Mouse (Mus musculus): ENCODE measurements at regions not wholly inside any gene's neighbourhood (a gene's known extent, or its start where the extent isn't known, plus 50 kb on each side); places are given as distances from the start of the nearest gene placed in this dataset.

DNA sequence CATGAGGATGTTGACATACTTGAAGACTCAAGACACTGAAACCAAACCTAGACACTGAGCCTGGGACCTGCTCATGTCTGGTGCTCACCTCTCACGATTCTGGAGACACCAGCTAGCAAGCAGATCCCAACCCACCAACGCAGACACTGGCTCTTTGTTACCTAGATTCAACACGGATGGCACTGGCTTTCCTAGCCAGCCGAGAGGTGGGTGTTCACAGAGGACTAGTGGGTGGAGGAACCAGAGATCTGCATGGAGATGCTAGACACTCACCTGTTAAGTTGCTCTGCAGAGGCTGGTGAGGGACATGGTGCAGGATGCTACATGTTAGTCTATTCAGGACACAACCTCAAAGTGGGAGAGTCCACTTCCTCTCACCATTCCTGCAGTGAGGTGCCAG lies 55.8 kb upstream of the Slc34a2 start:
- Histone ChIP-seq H3K79me3 (ENCODE audit: low read depth) (no peaks in the 10 kb centered on the region), H3ac (ENCODE audit: control insufficient read depth, insufficient read length, low read depth) (no peak overlapping the region), H3K36me3 (ENCODE audit: control insufficient read depth, insufficient read depth) (no peaks in the 10 kb centered on the region), H3K4me3 (ENCODE audit: insufficient read depth, poor library complexity, severe bottlenecking) (no peak overlapping the region), H3K79me2 (ENCODE audit: control insufficient read depth, insufficient read depth) (no peaks in the 10 kb centered on the region), H3K27me3 (ENCODE audit: control insufficient read depth, insufficient read depth, insufficient read length) (peaks cover 8% of the 10 kb centered on the region)
- TF ChIP-seq CEBPB (IDR thresholded peaks at IDR 0.05; ENCODE audit: low read depth) (no peak), FOSL1 (IDR thresholded peaks at IDR 0.05; ENCODE audit: insufficient read depth, low read length, poor library complexity, severe bottlenecking) (no peak), USF1 (IDR thresholded peaks at IDR 0.05; ENCODE audit: low read depth) (no peak), CTCF (IDR thresholded peaks at IDR 0.05; ENCODE audit: control insufficient read depth, insufficient read depth, insufficient read length) (no peak), MAX (IDR thresholded peaks at IDR 0.05) (no peak), MYOD1 (IDR thresholded peaks at IDR 0.05; ENCODE audit: control insufficient read depth, insufficient read length, low read depth) (no peak), MYOG (IDR thresholded peaks at IDR 0.05; ENCODE audit: control insufficient read depth, extremely low read depth, insufficient read length) (no peak)

DNA sequence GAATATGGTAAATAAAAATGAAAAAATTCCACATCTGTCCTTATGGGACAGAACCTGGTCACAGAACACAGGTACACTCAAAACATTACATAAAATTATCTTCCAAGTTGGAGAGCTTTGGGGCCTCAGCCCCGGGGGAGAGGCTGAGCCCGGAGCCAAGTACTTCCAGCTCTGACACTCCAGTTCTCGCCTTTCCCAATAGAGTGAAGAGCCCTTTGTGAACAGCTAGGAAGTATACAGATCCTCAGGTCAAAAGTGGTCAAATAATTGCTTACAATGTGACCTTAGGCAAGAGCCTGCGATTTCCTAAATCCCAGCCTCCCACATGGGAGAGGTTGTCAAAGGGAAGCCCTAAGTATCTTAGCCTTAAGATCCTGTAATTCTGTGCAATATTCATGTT lies 55.1 kb upstream of the Slc34a2 start:
- H3K79me2 ChIP-seq (ENCODE audit: control insufficient read depth, insufficient read depth), result no peaks in the 10 kb centered on the region
- no peaks in the 10 kb centered on the region for H3K36me3 ChIP-seq (ENCODE audit: control insufficient read depth, insufficient read depth)
- no peak overlapping the region for H3ac ChIP-seq (ENCODE audit: control insufficient read depth, insufficient read length, low read depth)
- no peak for TF ChIP-seq FOSL1 (IDR thresholded peaks at IDR 0.05; ENCODE audit: insufficient read depth, low read length, poor library complexity, severe bottlenecking)
- peaks cover 8% of the 10 kb centered on the region for H3K27me3 ChIP-seq (ENCODE audit: control insufficient read depth, insufficient read depth, insufficient read length)
- H3K79me3 ChIP-seq (ENCODE audit: low read depth), result no peaks in the 10 kb centered on the region
- no peak overlapping the region for H3K4me3 ChIP-seq (ENCODE audit: insufficient read depth, poor library complexity, severe bottlenecking)
